ENCODE assay signal across 12 mouse cellular contexts in genomic region chr13:55756789-55757188, GRCm38 (mm10). TPM values are rescaled to one million over a fixed set of nuclear protein-coding genes. Genes with fewer than 3 reads are reported as not detected.
A peak's percentile ranks its signal among the peaks of the same experiment; 100 is the strongest.
DNase-seq lines count a peak whose midpoint lies in the region; ATAC-seq and TF ChIP-seq lines count a peak whose summit lies in the region.
"Had no signal": no experiment of that assay in that cellular context is flagged by ENCODE, and none has a peak within 500 bp of the region (broad histone marks: within the 10 kb centered on the region; RNA-seq: fewer than 3 reads in every experiment).

No protein-coding gene starts in this region.

- H3K4me1 ChIP-seq in lung, postnatal 0 days (ENCODE audit: insufficient read depth, low read depth, low read length), result peaks cover 3% of the 10 kb centered on the region; the same call in 1 of the 2 replicates
- peaks cover 6% of the 10 kb centered on the region; the same call in 1 of the 2 replicates for H3K4me1 ChIP-seq in intestine, embryonic 16.5 days (ENCODE audit: control insufficient read depth, insufficient read depth, low read length)
- H3K4me1 ChIP-seq in small intestine, adult 2 months (ENCODE audit: control insufficient read depth, insufficient read depth, insufficient read length, low read length), result no peaks in the 10 kb centered on the region
- no peaks in the 10 kb centered on the region for H3K4me1 ChIP-seq in thymus, adult 2 months (replicated peaks; ENCODE audit: control insufficient read depth, insufficient read depth, low read length)

- 0 out of 2 replicates have a peak overlapping the region, but pooled peaks have one; percentile 12 for H3K9ac ChIP-seq in lung, postnatal 0 days (replicated peaks; ENCODE audit: low read depth)
- peak overlapping the region; percentile 55 for H3K9ac ChIP-seq in intestine, embryonic 16.5 days (ENCODE audit: low read depth, low read length)
- H3K9ac ChIP-seq: liver, embryonic 14.5 days had no signal

- DNase-seq in gastrocnemius, adult 2 months, result no peak
- DNase-seq in gastrocnemius, postnatal 36 days, result no peak
- DNase-seq in lung, postnatal 0 days (ENCODE audit: low spot score), result peak; percentile 19
- DNase-seq in lung, adult 18-20 months, result no peak
- DNase-seq in layer of hippocampus, adult 9-10 months (ENCODE audit: low spot score), result no peak
- no peak for DNase-seq in thymus, adult 2 months
- DNase-seq: cerebellum, postnatal 14 days had no signal

- no peaks in the 10 kb centered on the region for H3K27me3 ChIP-seq in lung, postnatal 0 days (replicated peaks; ENCODE audit: insufficient read depth, low read length)
- no peaks in the 10 kb centered on the region for H3K27me3 ChIP-seq in intestine, embryonic 16.5 days (replicated peaks; ENCODE audit: control insufficient read depth, insufficient read depth, low read length)
- H3K27me3 ChIP-seq in small intestine, adult 2 months (ENCODE audit: control insufficient read depth, insufficient read depth, low read length), result no peaks in the 10 kb centered on the region
- H3K27me3 ChIP-seq in thymus, adult 2 months (ENCODE audit: control insufficient read depth, insufficient read depth, low read length), result no peaks in the 10 kb centered on the region

- H3K27ac ChIP-seq in gastrocnemius, adult 2 months, result no peak overlapping the region
- no peak overlapping the region for H3K27ac ChIP-seq in lung, postnatal 0 days (ENCODE audit: low read length)
- H3K27ac ChIP-seq in intestine, embryonic 16.5 days (ENCODE audit: low read length), result no peak overlapping the region
- H3K27ac ChIP-seq in small intestine, adult 2 months (ENCODE audit: insufficient read depth, low read depth, low read length), result 0 out of 2 replicates have a peak overlapping the region, but pooled peaks have one; percentile 32
- no peak overlapping the region for H3K27ac ChIP-seq in thymus, adult 2 months (ENCODE audit: control insufficient read depth, insufficient read depth, low read length)
- H3K27ac ChIP-seq: liver, embryonic 14.5 days had no signal

- no peak for TF ChIP-seq CTCF in gastrocnemius, adult 2 months (IDR thresholded peaks at IDR 0.05)
- TF ChIP-seq CTCF in lung, postnatal 0 days (IDR thresholded peaks at IDR 0.05), result no peak
- 0 out of 2 replicates have a peak, but pooled peaks have one; percentile 4 for TF ChIP-seq CTCF in small intestine, adult 2 months (IDR thresholded peaks at IDR 0.05; ENCODE audit: extremely low read depth, insufficient read length, insufficient replicate concordance, low read depth, low read length)
- no peak for TF ChIP-seq CTCF in thymus, adult 2 months (IDR thresholded peaks at IDR 0.05; ENCODE audit: borderline replicate concordance, control insufficient read depth, extremely low read depth, insufficient read depth, low read length, poor library complexity)

- H3K4me3 ChIP-seq in gastrocnemius, adult 2 months, result peak overlapping the region; percentile 21
- H3K4me3 ChIP-seq in lung, postnatal 0 days (ENCODE audit: low read depth, low read length), result no peak overlapping the region
- H3K4me3 ChIP-seq in intestine, embryonic 16.5 days (ENCODE audit: low read length), result no peak overlapping the region
- peak overlapping the region; percentile 1; the same call in 1 of the 2 replicates for H3K4me3 ChIP-seq in small intestine, adult 2 months (ENCODE audit: low read depth, low read length)
- H3K4me3 ChIP-seq in thymus, adult 2 months (ENCODE audit: control insufficient read depth, insufficient read depth, low read length), result no peak overlapping the region

- TF ChIP-seq EP300 in lung, postnatal 0 days (IDR thresholded peaks at IDR 0.05), result no peak

- TF ChIP-seq POLR2A in small intestine, adult 2 months (IDR thresholded peaks at IDR 0.05; ENCODE audit: low read depth, low read length), result no peak
- no peak for TF ChIP-seq POLR2A in thymus, adult 2 months (IDR thresholded peaks at IDR 0.05; ENCODE audit: control insufficient read depth, extremely low read depth, insufficient read depth, low read length, poor library complexity)

- H3K36me3 ChIP-seq in lung, postnatal 0 days (ENCODE audit: insufficient read depth, low read length), result no peaks in the 10 kb centered on the region
- no peaks in the 10 kb centered on the region for H3K36me3 ChIP-seq in intestine, embryonic 16.5 days (ENCODE audit: control insufficient read depth, insufficient read depth, low read length)
- H3K36me3 ChIP-seq in small intestine, adult 2 months (ENCODE audit: control insufficient read depth, insufficient read depth, low read length), result no peaks in the 10 kb centered on the region
- H3K36me3 ChIP-seq in thymus, adult 2 months (ENCODE audit: control insufficient read depth, insufficient read depth, low read length), result no peaks in the 10 kb centered on the region

- H3K9me3 ChIP-seq in lung, postnatal 0 days (ENCODE audit: low read length), result no peaks in the 10 kb centered on the region
- H3K9me3 ChIP-seq in intestine, embryonic 16.5 days (ENCODE audit: control insufficient read depth, low read length), result no peaks in the 10 kb centered on the region

- WGBS in lung, postnatal 0 days, result 30% methylated on average over 8 of the region's 8 CpGs
- 27% methylated on average over 8 of the region's 8 CpGs for WGBS in intestine, embryonic 16.5 days
- 57% methylated on average over 8 of the region's 8 CpGs for WGBS in small intestine, adult 2 months
- 79% methylated on average over 8 of the region's 8 CpGs for WGBS in thymus, adult 2 months

- peak overlapping the region; percentile 42; the same call in 1 of the 2 replicates for H3K4me2 ChIP-seq in lung, postnatal 0 days (replicated peaks; ENCODE audit: low read depth, low read length)
- peak overlapping the region; percentile 17 for H3K4me2 ChIP-seq in intestine, embryonic 16.5 days (ENCODE audit: low read depth, low read length)

- intact Hi-C loops in gastrocnemius, adult 2 months (cut with DNase I), result no loop called here
- intact Hi-C loops in gastrocnemius, postnatal 36 days (cut with DNase I), result loop anchor here (10.0 kb wide), 1 partner anchor 198 kb away; no protein-coding TSS in a partner anchor

- ATAC-seq in lung, postnatal 0 days, result no peak
- peak; percentile 59; the same call in 1 of the 2 replicates for ATAC-seq in intestine, embryonic 16.5 days
- ATAC-seq: activated CD4-positive, CD25-positive, alpha-beta regulatory T cell, adult 4 months had no signal

RNA-seq across cellular contexts. Expression of gene Catsper3, which starts 27.6 kb away (rescaled TPM):
- under 1 TPM; 0.23 to 0.39 TPM for total RNA-seq in gastrocnemius, adult 2 months (2021)
- under 1 TPM in 1 of 2 experiments, not detected in 1; 0.20 TPM for total RNA-seq in gastrocnemius, postnatal 36 days (2021)
- 0.18 TPM in 1 of 2 replicates, not detected in the other for polyA plus RNA-seq in lung, postnatal 0 days (2015; fragmentation: Nextera tagmentation; extraction: Ambion mirVana)
- 0.13 TPM in 1 of 2 replicates, not detected in the other for polyA plus RNA-seq in intestine, embryonic 16.5 days (2015; fragmentation: Nextera tagmentation; extraction: Ambion mirVana)
- polyA plus RNA-seq in small intestine, adult 2 months (2012; rRNA removed), result 0.06 TPM in 1 of 2 replicates, not detected in the other
- polyA plus RNA-seq in thymus, adult 2 months (2012; rRNA removed), result not detected in 2 replicates
- total RNA-seq: granulocyte monocyte progenitor cell, adult 5-6 weeks had no signal

RNA-seq across cellular contexts. Expression of gene Pcbd2, which starts 29.6 kb away (rescaled TPM):
- total RNA-seq in gastrocnemius, adult 2 months (2021), result 10 to 100 TPM; 18.2 to 25.7 TPM
- 10 to 100 TPM; 15.5 to 20.6 TPM for total RNA-seq in gastrocnemius, postnatal 36 days (2021)
- polyA plus RNA-seq in lung, postnatal 0 days (2015; fragmentation: Nextera tagmentation; extraction: Ambion mirVana), result 48.3 and 58.2 TPM in 2 replicates
- polyA plus RNA-seq in intestine, embryonic 16.5 days (2015; fragmentation: Nextera tagmentation; extraction: Ambion mirVana), result 71.9 and 72.3 TPM in 2 replicates
- polyA plus RNA-seq in small intestine, adult 2 months (2012; rRNA removed), result 5.9 and 20.2 TPM in 2 replicates
- polyA plus RNA-seq in thymus, adult 2 months (2012; rRNA removed), result 12.6 and 18.2 TPM in 2 replicates

RNA-seq across cellular contexts. Expression of gene Txndc15, which starts 42.3 kb away (rescaled TPM):
- total RNA-seq in gastrocnemius, adult 2 months (2021), result 10 to 100 TPM; 33.3 to 34.4 TPM
- 10 to 100 TPM; 26.8 to 28.8 TPM for total RNA-seq in gastrocnemius, postnatal 36 days (2021)
- polyA plus RNA-seq in lung, postnatal 0 days (2015; fragmentation: Nextera tagmentation; extraction: Ambion mirVana), result 82.3 and 85.7 TPM in 2 replicates
- polyA plus RNA-seq in intestine, embryonic 16.5 days (2015; fragmentation: Nextera tagmentation; extraction: Ambion mirVana), result 67.7 and 71.3 TPM in 2 replicates
- 21.5 and 32.8 TPM in 2 replicates for polyA plus RNA-seq in small intestine, adult 2 months (2012; rRNA removed)
- polyA plus RNA-seq in thymus, adult 2 months (2012; rRNA removed), result 48.9 and 50.8 TPM in 2 replicates

Comparison
In these comparisons a context has a peak if more than half of its experiments do, and no peak if none do; other contexts are left out.
1. H3K4me3 ChIP-seq: peak in gastrocnemius, adult 2 months (single experiment) and small intestine, adult 2 months (single experiment); none in lung, postnatal 0 days (single experiment), intestine, embryonic 16.5 days (single experiment) and thymus, adult 2 months (single experiment).